Mouse (Mus musculus) heart, embryonic 14.5 days (tissue): Measurements from ENCODE around the gene Mfap5. TPM values are rescaled to one million over a fixed set of nuclear protein-coding genes. Genes with fewer than 3 reads are reported as not detected.

Experiments used
- polyA plus RNA-seq: library from polyadenylated mRNA; unstranded; fragments of >200 nt; fragmentation: Nextera tagmentation; extraction: Ambion mirVana; gene quantifications from 2 replicates; pipeline ENCODE4 v1.2.1, GENCODE M21; 2014

Mfap5 gene
- polyA plus RNA-seq, 1 experiment from 2014 or later = 16.9 TPM

Other genes starting within 250 kb of the Mfap5 start
- not detected in 2 replicates for gene Klrg1, start 223.0 kb upstream of the Mfap5 start, polyA plus RNA-seq
- 76.2 and 77.2 TPM in 2 replicates for gene M6pr, start 197.1 kb upstream of the Mfap5 start, polyA plus RNA-seq
- 11.6 and 13.2 TPM in 2 replicates for gene Phc1, start 165.3 kb upstream of the Mfap5 start, polyA plus RNA-seq
- gene Rimklb, start 7.1 kb upstream of the Mfap5 start, polyA plus RNA-seq = 2.2 and 2.4 TPM in 2 replicates
- not detected in 2 replicates for gene Aicda, start 48.0 kb downstream of the Mfap5 start, polyA plus RNA-seq
- 4.9 and 6.0 TPM in 2 replicates for gene Apobec1, start 96.6 kb downstream of the Mfap5 start, polyA plus RNA-seq
- gene Gdf3, start 104.2 kb downstream of the Mfap5 start, polyA plus RNA-seq = 0.18 and 0.46 TPM in 2 replicates
- gene Dppa3, start 120.6 kb downstream of the Mfap5 start, polyA plus RNA-seq = 0.42 TPM in 1 of 2 replicates, not detected in the other
- 0.84 and 1.2 TPM in 2 replicates for gene Nanog, start 201.6 kb downstream of the Mfap5 start, polyA plus RNA-seq